Mouse (Mus musculus) heart, postnatal 0 days (tissue): ENCODE data around the gene Copz2.

Source experiments
- CTCF ChIP-seq: IDR thresholded peaks from 2 replicates; pipeline ENCODE4 v1.5.1; 2016; ENCODE audit warnings: antibody characterized with exemption, control low read depth, low read depth
- EP300 ChIP-seq: IDR thresholded peaks from 2 replicates; pipeline ENCODE4 v1.6.1; 2016; ENCODE audit warnings: antibody characterized with exemption, low read depth

DNA sequence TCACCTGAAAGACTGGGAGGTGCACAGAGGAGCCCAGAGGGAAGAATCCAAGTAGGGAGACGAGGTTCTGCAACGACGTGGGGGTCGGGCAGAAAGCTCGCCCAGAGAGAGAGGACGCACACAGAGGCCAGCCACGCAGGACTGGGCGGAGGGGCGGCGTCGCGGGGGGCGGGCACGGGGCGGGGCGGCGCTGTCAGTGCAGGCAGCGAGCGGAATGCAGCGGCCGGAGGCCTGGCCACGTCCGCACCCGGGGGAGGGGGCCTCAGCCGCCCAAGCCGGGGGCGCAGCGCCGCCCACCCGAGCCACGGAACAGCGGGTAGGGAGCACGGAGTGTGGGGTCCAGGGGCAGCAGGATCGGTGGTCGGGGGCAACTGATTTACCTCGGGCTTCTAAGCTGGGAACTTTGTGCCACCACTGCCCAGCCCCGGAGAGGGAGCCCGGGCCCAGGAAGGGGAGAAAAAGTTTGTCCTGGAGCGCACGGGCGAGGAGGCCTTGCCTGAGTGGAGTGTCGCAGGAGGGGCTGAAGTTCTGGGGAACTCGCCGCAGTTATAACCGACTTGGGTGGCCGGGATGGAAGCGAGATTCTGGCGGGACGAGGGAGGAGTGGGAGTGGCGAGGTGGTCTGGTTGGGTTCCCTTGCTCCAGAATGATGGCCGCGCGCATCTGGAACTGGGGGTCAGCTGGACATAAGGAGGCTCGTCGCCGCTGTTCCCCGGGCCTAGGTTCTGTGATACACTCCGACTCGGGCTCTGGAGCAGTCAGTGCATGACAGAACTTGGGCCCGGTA lies at the start of gene Copz2:
- TF ChIP-seq CTCF: no peak
- no peak for TF ChIP-seq EP300
